Mouse (Mus musculus) neural tube, embryonic 13.5 days (tissue): ENCODE data around the gene Ccdc6. TPM values are rescaled to one million over a fixed set of nuclear protein-coding genes. Genes with fewer than 3 reads are reported as not detected.
"Not testable (repeated sequence)": the region's sequence is repeated elsewhere in the genome, so short reads cannot be mapped to it uniquely, and the experiment has no call there.

Experiments used
- ATAC-seq: fragments of 200-750 bp; cut with Nextera tagmentation; 2 replicates; pipeline ENCODE4 v1.8.0; 2017; ENCODE audit warnings: low read depth, mild to moderate bottlenecking, moderate TSS enrichment, moderate library complexity
- H3K27ac ChIP-seq: fragments of 300-500 bp; sonication (generic); replicated peaks from 2 replicates; pipeline ENCODE4 v1.5.1; 2015; ENCODE audit warnings: moderate library complexity, mild to moderate bottlenecking, inconsistent platforms
- H3K27me3 ChIP-seq: fragments of 300-500 bp; sonication (generic); 2 replicates; pipeline ENCODE4 v1.6.1; 2015; ENCODE audit warnings: mild to moderate bottlenecking, inconsistent platforms
- H3K36me3 ChIP-seq: fragments of 300-500 bp; sonication (generic); 2 replicates; pipeline ENCODE4 v1.6.1; 2015; ENCODE audit warnings: mild to moderate bottlenecking, inconsistent platforms
- H3K4me1 ChIP-seq: fragments of 300-500 bp; sonication (generic); replicated peaks from 2 replicates; pipeline ENCODE4 v1.6.1; 2015; ENCODE audit warnings: inconsistent platforms
- H3K4me2 ChIP-seq: fragments of 300-500 bp; sonication (generic); 2 replicates; pipeline ENCODE4 v1.6.1; 2015; ENCODE audit warnings: inconsistent platforms, mild to moderate bottlenecking, moderate library complexity
- H3K4me3 ChIP-seq: fragments of 300-500 bp; sonication (generic); 2 replicates; pipeline ENCODE4 v1.5.1; 2015; ENCODE audit warnings: mild to moderate bottlenecking, inconsistent platforms
- H3K9ac ChIP-seq: fragments of 300-500 bp; sonication (generic); 2 replicates; pipeline ENCODE4 v1.6.1; 2015; ENCODE audit warnings: moderate library complexity, mild to moderate bottlenecking, inconsistent platforms
- H3K9me3 ChIP-seq: fragments of 300-500 bp; sonication (generic); 2 replicates; pipeline ENCODE4 v1.6.1; 2016; ENCODE audit warnings: inconsistent platforms
- WGBS: fragments of 180-500 bp; shearing (Covaris S2); methylation state at CpG from one replicate; pipeline ENCODE4 v1.1.7; 2015; 5-methylcytosine and 5-hydroxymethylcytosine counted together
- polyA plus RNA-seq: library from polyadenylated mRNA; unstranded; fragments of >200 nt; fragmentation: Nextera tagmentation; extraction: Ambion mirVana; gene quantifications from 2 replicates; pipeline ENCODE4 v1.2.1, GENCODE M21; 2015

Ccdc6 gene
- polyA plus RNA-seq, 1 experiment from 2014 or later, result 22.3 TPM

DNA sequence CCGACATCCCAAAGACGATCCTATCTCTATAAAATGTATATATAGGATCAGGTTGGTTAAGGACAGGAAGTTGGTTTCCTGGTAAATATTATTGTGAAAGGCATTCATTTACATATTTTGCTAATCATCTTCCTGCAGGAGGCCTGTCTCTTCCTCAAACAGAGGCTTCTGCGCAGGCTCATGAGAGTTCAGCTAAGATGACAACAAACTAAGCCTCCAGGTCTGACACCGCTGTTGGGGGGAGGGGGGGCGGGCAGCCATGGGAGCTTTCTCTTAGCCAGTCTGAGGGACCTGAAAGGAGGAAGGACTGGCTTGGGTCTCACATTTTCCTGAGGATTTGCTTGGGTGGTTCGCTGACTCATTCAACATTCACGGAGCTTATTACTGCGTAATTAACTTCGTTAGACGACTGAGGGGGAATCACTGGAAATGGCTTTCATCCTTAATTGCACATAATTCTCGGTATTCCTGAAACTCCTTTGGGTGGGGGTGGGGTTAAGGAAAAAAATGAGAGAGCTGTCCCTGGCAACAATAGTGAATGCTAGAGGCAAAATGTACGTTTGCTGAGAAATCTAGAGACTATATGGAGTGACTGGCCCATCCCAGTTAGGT, 104.1 kb downstream of the Ccdc6 start:
- Histone ChIP-seq H3K27ac (0 out of 2 replicates have a peak overlapping the region, but pooled peaks have one; percentile 23), H3K9me3 (no peaks in the 10 kb centered on the region), H3K4me3 (no peak overlapping the region), H3K4me1 (peaks cover 17% of the 10 kb centered on the region; the same call in 1 of the 2 replicates), H3K4me2 (no peak overlapping the region), H3K27me3 (no peaks in the 10 kb centered on the region), H3K36me3 (no peaks in the 10 kb centered on the region), H3K9ac (no peak overlapping the region)
- 51% methylated on average over 12 of the region's 12 CpGs for WGBS
- ATAC-seq, result peak; percentile 40; the same call in 1 of the 2 replicates

DNA sequence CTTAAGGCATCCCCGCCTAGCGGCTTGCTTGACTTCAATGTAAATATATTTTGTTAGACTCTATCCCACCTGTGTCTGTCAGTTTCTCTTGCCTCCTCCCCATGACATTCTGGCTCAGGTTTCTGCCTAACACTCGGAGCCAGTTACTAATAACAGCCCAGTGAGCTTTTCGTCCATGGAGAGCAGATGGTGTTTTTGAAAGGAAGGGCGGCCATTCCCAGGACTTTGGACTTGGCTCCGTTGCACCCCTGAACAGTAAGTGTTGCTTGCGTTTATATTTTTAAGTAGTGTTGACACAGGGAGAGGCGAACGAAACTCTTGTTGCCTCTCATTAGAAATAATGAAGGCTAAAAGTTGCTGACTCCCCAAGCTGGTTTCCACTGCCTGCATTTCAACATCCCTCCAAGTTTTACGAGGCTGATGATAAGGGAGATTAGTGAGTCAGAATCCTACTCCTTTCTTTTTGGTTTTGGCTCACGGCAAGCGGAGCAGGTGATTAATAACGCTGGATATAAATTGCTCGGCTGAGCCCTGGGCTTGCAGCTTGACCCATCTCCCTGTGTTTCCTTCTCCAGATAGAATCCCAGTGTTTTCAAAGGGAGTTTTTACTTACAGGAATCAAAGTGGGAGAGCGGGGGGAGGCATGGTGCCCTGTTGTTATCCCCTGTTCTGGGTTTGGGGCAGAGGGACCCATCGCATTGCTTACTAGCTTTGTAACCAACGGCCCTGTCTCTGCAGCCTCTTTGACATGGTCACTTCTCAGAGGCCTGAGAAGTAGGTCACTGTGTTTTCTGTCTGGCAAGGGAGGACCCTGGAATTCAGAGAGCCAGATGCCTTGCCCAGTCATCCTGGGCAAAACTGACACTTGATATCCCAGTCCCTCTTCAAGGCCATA, 107.8 kb downstream of the Ccdc6 start, which contains the start of gene Mrln:
TSS of gene Mrln (plus strand) at position 160 of the 895 bp plus-strand sequence.
- no peak for ATAC-seq
- no peak within 1 kb of the TSS for H3K9ac ChIP-seq
- H3K4me2 ChIP-seq, result no peak within 1 kb of the TSS
- no peak within 1 kb of the TSS for H3K4me3 ChIP-seq
- no peaks in the 10 kb centered on the region for H3K36me3 ChIP-seq
- 66% methylated on average over 17 of the region's 17 CpGs for WGBS
- peaks cover 17% of the 10 kb centered on the region; the same call in 1 of the 2 replicates for H3K4me1 ChIP-seq
- H3K9me3 ChIP-seq, result no peaks in the 10 kb centered on the region
- no peaks in the 10 kb centered on the region for H3K27me3 ChIP-seq
- H3K27ac ChIP-seq, result no peak within 1 kb of the TSS

DNA sequence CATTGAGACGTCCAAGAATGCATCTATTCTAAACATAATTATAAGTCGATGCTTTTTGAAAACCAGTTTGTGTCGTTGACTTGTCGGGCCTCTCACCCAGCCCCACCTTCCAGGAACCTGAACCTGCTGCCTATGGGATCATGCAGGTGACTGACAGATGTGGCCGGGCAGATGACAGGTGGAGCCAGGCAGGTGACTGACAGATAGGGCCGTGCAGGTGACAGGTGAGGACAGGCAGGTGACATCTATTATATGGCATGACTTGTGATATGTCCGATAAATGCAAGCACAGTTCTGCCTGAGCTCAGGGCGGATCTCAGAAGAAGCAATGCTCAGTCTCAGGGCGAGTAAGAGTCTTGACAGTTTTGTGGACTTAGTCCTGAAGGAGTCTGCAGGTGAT, 114.4 kb downstream of the Ccdc6 start:
- Histone ChIP-seq H3K9ac (no peak overlapping the region), H3K9me3 (no peaks in the 10 kb centered on the region), H3K36me3 (no peaks in the 10 kb centered on the region), H3K4me1 (no peaks in the 10 kb centered on the region), H3K4me3 (no peak overlapping the region), H3K27me3 (no peaks in the 10 kb centered on the region), H3K27ac (no peak overlapping the region), H3K4me2 (no peak overlapping the region)
- 94% methylated on average over 9 of the region's 9 CpGs for WGBS
- ATAC-seq, result no peak

DNA sequence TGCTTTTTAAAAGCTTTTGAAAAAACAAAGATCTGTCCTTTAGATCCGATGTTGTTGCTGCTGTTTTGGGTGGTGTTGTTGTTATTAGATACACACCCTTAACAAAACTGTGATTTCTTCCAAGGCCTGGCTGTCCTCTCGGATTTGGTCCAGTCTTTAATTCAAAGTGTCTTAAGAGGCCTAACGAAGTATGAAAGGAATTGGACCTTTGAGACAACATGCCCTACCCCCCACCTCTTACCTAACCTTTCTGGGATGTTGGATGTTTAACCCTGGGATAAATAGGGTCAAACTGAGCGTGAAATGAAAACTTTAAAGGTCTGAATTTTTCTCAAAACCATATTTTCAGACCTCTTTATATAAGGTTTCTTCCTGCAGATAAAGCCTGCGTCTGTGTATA, 124.0 kb downstream of the Ccdc6 start:
- H3K4me2 ChIP-seq, result no peak overlapping the region

DNA sequence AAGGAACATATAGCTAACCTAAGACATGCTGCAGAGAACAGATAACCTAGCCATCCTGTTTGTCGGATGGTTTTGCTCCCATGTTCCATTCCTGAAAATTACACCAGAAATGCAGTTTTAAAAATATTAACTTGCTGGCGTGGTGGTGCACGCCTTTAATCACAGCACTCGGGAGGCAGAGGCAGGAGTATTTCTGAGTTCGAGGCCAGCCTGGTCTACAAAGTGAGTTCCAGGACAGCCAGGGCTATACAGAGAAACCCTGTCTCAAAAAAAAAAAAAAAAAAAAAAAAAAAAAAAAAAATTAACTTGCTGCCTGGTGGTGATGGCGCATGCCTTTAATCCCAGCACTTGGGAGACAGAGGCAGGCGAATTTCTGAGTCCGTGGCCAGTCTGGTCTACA, 125.3 kb downstream of the Ccdc6 start:
- H3K27me3 ChIP-seq, H3K9ac ChIP-seq, ATAC-seq, H3K4me3 ChIP-seq, H3K36me3 ChIP-seq, H3K4me1 ChIP-seq, H3K4me2 ChIP-seq, H3K27ac ChIP-seq, H3K9me3 ChIP-seq: not testable (repeated sequence)
- 94% methylated on average over 8 of the region's 8 CpGs for WGBS

More for the DNA sequence above, 124.0 kb downstream of the Ccdc6 start:
- Histone ChIP-seq H3K27ac (no peak overlapping the region), H3K9me3 (no peaks in the 10 kb centered on the region), H3K4me1 (no peaks in the 10 kb centered on the region), H3K27me3 (no peaks in the 10 kb centered on the region), H3K9ac (no peak overlapping the region), H3K36me3 (no peaks in the 10 kb centered on the region), H3K4me3 (no peak overlapping the region)
- whole genome bisulfite sequencing, result 70% methylated on average over 5 of the region's 5 CpGs
- ATAC-seq, result no peak

DNA sequence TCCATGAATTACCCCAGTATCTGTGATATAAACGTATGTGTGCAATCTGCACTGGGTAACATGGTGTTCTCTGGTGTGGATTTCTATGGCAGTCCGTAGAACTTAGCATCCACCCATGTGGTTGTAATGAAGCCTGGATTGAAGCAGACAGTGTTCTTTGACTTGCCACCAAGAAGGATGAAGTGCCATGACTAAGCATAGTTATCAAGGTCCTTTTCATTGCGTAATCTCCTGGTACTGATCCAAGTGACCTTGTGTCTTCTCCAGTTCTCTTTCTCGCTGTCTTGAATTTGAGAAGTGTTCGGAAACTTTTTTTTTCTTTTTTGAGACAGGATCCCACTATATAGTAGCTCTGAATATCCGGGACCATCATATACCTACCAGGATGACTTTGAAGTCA, 127.7 kb downstream of the Ccdc6 start:
- Histone ChIP-seq H3K4me3 (no peak overlapping the region), H3K27ac (no peak overlapping the region), H3K27me3 (no peaks in the 10 kb centered on the region), H3K9ac (no peak overlapping the region), H3K9me3 (no peaks in the 10 kb centered on the region), H3K4me2 (no peak overlapping the region), H3K36me3 (no peaks in the 10 kb centered on the region), H3K4me1 (no peaks in the 10 kb centered on the region)
- ATAC-seq, result no peak
- 90% methylated on average over 6 of the region's 6 CpGs for WGBS

DNA sequence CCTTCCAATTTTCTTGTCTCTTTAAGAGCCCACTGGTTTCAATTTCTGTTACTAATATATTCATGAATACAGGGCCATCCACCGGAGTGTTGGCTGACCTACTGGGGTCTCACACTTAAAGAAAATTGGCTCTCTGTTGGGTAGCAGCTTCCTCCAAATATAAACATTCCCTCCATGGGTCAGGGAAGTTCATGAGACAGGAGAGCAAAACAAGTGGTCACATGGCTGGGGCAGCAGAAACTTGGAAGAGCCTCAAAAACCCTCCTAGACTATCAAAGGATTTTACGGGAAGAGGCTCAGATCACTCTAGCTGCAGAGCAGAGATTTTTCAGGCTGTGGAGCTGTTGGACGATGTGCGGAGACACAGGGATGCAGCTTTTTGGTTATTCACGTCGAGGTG, 128.8 kb downstream of the Ccdc6 start:
- Histone ChIP-seq H3K4me2 (no peak overlapping the region), H3K4me1 (no peaks in the 10 kb centered on the region), H3K9ac (no peak overlapping the region), H3K27me3 (no peaks in the 10 kb centered on the region), H3K27ac (no peak overlapping the region), H3K36me3 (no peaks in the 10 kb centered on the region), H3K4me3 (no peak overlapping the region), H3K9me3 (no peaks in the 10 kb centered on the region)
- 75% methylated on average over 6 of the region's 6 CpGs for WGBS
- no peak for ATAC-seq

DNA sequence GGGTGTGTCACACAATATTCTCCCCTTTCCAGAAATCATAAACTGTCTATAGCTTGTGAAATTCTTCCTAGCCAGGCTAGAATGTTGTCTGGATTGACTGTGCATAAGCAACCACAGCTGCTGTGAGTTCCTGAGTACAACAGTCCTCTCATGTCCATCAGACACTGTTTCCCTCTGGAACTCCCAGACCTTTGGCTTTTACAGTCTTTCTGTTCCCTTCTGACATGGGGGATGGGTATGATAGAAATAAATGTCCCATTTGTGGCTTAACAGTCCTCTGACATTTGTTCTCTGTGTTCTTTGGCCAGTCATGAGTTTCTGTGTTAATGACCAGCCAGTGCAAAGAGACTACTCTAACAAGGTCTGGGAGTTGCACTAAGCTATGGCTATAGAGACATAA, 129.7 kb downstream of the Ccdc6 start:
- no peak overlapping the region for H3K27ac ChIP-seq
- no peak overlapping the region for H3K4me2 ChIP-seq
- H3K4me3 ChIP-seq, result no peak overlapping the region
- no peak for ATAC-seq
- no peaks in the 10 kb centered on the region for H3K36me3 ChIP-seq
- H3K9ac ChIP-seq, result no peak overlapping the region
- H3K9me3 ChIP-seq, result no peaks in the 10 kb centered on the region
- H3K27me3 ChIP-seq, result no peaks in the 10 kb centered on the region
- H3K4me1 ChIP-seq, result no peaks in the 10 kb centered on the region

DNA sequence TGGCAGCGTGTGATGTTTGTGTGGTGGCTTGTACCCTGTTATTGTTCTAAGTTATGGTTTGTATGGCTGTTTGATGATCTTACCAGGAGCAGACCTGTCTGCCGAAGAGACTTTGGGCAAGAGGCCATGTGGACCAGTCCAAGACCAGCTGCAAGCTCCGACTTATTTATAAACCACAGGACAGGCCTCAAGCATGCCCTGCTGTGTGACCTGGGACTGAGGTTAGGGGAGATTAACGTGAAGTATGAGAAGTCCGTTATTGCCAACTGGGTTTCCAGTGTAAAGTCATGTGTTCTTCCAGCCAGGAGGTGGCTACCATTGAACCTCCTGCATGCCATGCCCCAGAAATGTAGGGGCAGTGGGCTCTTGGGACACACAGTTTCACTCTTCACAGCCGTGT, 133.4 kb downstream of the Ccdc6 start:
- ATAC-seq, result no peak
- H3K4me3 ChIP-seq, result no peak overlapping the region
- H3K4me1 ChIP-seq, result no peaks in the 10 kb centered on the region
- no peaks in the 10 kb centered on the region for H3K27me3 ChIP-seq
- H3K36me3 ChIP-seq, result no peaks in the 10 kb centered on the region
- 88% methylated on average over 6 of the region's 6 CpGs for WGBS
- H3K27ac ChIP-seq, result no peak overlapping the region
- no peak overlapping the region for H3K4me2 ChIP-seq
- H3K9ac ChIP-seq, result no peak overlapping the region
- H3K9me3 ChIP-seq, result no peaks in the 10 kb centered on the region

DNA sequence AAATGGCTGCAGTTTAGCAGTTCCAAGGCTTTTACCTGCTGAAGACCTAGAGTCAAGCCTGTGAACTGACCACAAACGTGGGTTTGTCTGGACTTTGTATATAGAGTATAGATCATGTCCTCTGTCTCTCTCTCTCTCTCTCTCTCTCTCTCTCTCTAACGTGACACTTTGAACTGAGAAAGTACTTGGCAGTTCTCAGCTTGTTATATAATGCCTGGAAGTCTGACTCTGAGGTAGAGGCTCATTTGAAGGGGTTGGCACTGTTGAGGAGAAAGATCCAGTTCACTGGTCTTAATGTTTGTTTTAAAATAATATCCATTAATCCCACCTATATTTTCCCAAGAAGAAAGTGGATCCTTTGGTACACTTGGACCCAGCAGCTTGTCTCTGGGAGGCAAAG, 141.0 kb downstream of the Ccdc6 start:
- 76% methylated on average over 2 of the region's 2 CpGs for WGBS
- Histone ChIP-seq H3K4me3 (no peak overlapping the region), H3K9ac (no peak overlapping the region), H3K27me3 (0 out of 2 replicates have a peak, but pooled peaks cover under 1% of the 10 kb centered on the region), H3K9me3 (0 out of 2 replicates have a peak, but pooled peaks cover 2% of the 10 kb centered on the region), H3K36me3 (no peaks in the 10 kb centered on the region), H3K27ac (no peak overlapping the region), H3K4me2 (no peak overlapping the region), H3K4me1 (no peaks in the 10 kb centered on the region)
- ATAC-seq, result no peak
